Mouse (Mus musculus) splenic B cell, adult 2 months (primary cell): ENCODE results near the gene Galm.

Source experiments
- DNase-seq: peaks from one replicate; pipeline ENCODE4 v3.0.0-alpha.2; 2011; ENCODE audit warnings: low read depth, low spot score
- H3K27me3 ChIP-seq: 2 replicates; pipeline ENCODE4 v1.6.1; 2012; ENCODE audit warnings: mild to moderate bottlenecking, low read length, moderate library complexity, mixed read lengths; ENCODE audit not compliant: control insufficient read depth, poor library complexity, insufficient read depth, severe bottlenecking
- H3K36me3 ChIP-seq: 2 replicates; pipeline ENCODE4 v1.6.1; 2012; ENCODE audit warnings: mild to moderate bottlenecking, low read length, moderate library complexity, mixed read lengths; ENCODE audit not compliant: control insufficient read depth, poor library complexity, insufficient read depth, severe bottlenecking

Gene Galm

GRCm38 (mm10) chr17:80112665-80113305 is 14.5 kb upstream of the Galm start:
- Histone ChIP-seq H3K36me3 (no peaks in the 10 kb centered on the region), H3K27me3 (no peaks in the 10 kb centered on the region)
- peak; percentile 32 for DNase-seq

GRCm38 (mm10) chr17:80113468-80113867 is 13.8 kb upstream of the Galm start:
- Histone ChIP-seq H3K27me3 (no peaks in the 10 kb centered on the region), H3K36me3 (no peaks in the 10 kb centered on the region)
- DNase-seq: no peak

GRCm38 (mm10) chr17:80120396-80120795 is 6.9 kb upstream of the Galm start:
- DNase-seq: no peak
- H3K27me3 ChIP-seq: no peaks in the 10 kb centered on the region
- no peaks in the 10 kb centered on the region for H3K36me3 ChIP-seq

GRCm38 (mm10) chr17:80121833-80122232 is 5.4 kb upstream of the Galm start:
- Histone ChIP-seq H3K36me3 (no peaks in the 10 kb centered on the region), H3K27me3 (no peaks in the 10 kb centered on the region)
- no peak for DNase-seq

GRCm38 (mm10) chr17:80124985-80125750 is 2.1 kb upstream of the Galm start:
- H3K36me3 ChIP-seq: no peaks in the 10 kb centered on the region

GRCm38 (mm10) chr17:80126166-80126565 is 1.1 kb upstream of the Galm start:
- Histone ChIP-seq H3K27me3 (no peaks in the 10 kb centered on the region), H3K36me3 (no peaks in the 10 kb centered on the region)
- no peak for DNase-seq

More at GRCm38 (mm10) chr17:80124985-80125750, 2.1 kb upstream of the Galm start:
- no peaks in the 10 kb centered on the region for H3K27me3 ChIP-seq
- DNase-seq: no peak

- Histone ChIP-seq H3K27me3 (no peaks in the 10 kb centered on the region), H3K36me3 (no peaks in the 10 kb centered on the region)
- DNase-seq: no peak
These were observed 1.3 kb downstream of the Galm start for GRCm38 (mm10) chr17:80128476-80128990.

GRCm38 (mm10) chr17:80129387-80129786 is 2.1 kb downstream of the Galm start:
- H3K36me3 ChIP-seq: no peaks in the 10 kb centered on the region
- DNase-seq: no peak
- H3K27me3 ChIP-seq: no peaks in the 10 kb centered on the region

GRCm38 (mm10) chr17:80130718-80131430 is 3.6 kb downstream of the Galm start:
- no peaks in the 10 kb centered on the region for H3K27me3 ChIP-seq
- H3K36me3 ChIP-seq: no peaks in the 10 kb centered on the region
- DNase-seq: peak; percentile 52

GRCm38 (mm10) chr17:80131431-80131766 is 4.1 kb downstream of the Galm start:
- no peak for DNase-seq
- no peaks in the 10 kb centered on the region for H3K27me3 ChIP-seq
- no peaks in the 10 kb centered on the region for H3K36me3 ChIP-seq

- DNase-seq: no peak
- no peaks in the 10 kb centered on the region for H3K36me3 ChIP-seq
- H3K27me3 ChIP-seq: no peaks in the 10 kb centered on the region
These were observed 4.6 kb downstream of the Galm start for GRCm38 (mm10) chr17:80131838-80132237.

GRCm38 (mm10) chr17:80132502-80132901 is 5.2 kb downstream of the Galm start:
- Histone ChIP-seq H3K27me3 (no peaks in the 10 kb centered on the region), H3K36me3 (no peaks in the 10 kb centered on the region)
- no peak for DNase-seq

GRCm38 (mm10) chr17:80138434-80139162 is 11.3 kb downstream of the Galm start:
- no peaks in the 10 kb centered on the region for H3K27me3 ChIP-seq
- peak; percentile 15 for DNase-seq
- H3K36me3 ChIP-seq: no peaks in the 10 kb centered on the region

- Histone ChIP-seq H3K36me3 (no peaks in the 10 kb centered on the region), H3K27me3 (no peaks in the 10 kb centered on the region; the same call in 1 of the 2 replicates)
- peak; percentile 56 for DNase-seq
These were observed 12.6 kb downstream of the Galm start for GRCm38 (mm10) chr17:80139753-80140444.
